Mouse (Mus musculus): ENCODE measurements at regions not wholly inside any gene's neighbourhood (a gene's known extent, or its start where the extent isn't known, plus 50 kb on each side); places are given as distances from the start of the nearest gene placed in this dataset.
A peak's percentile ranks its signal among the peaks of the same experiment; 100 is the strongest.

DNA sequence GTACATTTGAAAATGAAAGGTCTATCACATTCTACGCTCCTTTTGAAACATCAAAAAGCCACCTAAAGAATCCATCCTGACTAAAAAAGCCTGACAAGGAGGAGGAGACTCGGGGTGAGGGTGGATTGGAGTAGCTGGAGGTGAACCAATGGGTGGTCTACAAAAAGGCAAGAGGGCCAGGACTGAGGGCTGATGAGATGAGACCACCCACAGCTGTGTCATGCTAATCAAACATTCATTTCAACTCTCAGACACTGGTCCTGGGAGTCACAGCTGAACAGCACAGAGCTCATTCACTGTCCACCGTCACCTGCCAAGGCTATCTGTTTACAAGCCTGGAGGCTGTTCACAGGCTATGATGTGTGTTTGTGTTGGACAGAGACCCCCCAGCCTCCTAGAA, 244.3 kb upstream of the Slc7a11 start:
- H3K27ac ChIP-seq (replicated peaks): no peak overlapping the region
- no peaks in the 10 kb centered on the region for H3K9me3 ChIP-seq
- no peaks in the 10 kb centered on the region for H3K27me3 ChIP-seq (replicated peaks)
- ATAC-seq (ENCODE audit: extremely low read depth, insufficient number of reproducible peaks, low FRiP score, low TSS enrichment): no peak
- no peak overlapping the region for H3K4me3 ChIP-seq
- no peaks in the 10 kb centered on the region for H3K36me3 ChIP-seq
- H3K4me2 ChIP-seq: no peak overlapping the region
- no peak overlapping the region for H3K9ac ChIP-seq
- 42% methylated on average over 3 of the region's 3 CpGs for WGBS
- H3K4me1 ChIP-seq: no peaks in the 10 kb centered on the region

DNA sequence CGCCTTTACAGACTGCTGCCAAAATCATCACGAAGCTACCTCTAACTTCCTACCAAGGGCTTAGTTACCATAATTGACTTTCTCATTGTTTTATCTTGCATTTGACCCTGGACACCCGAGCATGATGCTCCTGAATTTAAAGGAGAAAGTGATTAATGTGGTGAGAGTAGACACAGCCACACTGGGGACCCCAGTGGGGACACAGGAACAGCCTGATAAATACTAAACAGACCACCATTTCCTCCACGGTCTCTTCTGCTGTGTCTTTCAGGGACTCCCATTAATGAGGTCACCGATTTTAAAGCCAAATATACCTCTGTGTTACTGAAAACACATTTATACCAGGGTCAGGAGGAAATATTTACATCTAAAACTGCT, 235.2 kb upstream of the Slc7a11 start:
- Histone ChIP-seq H3K9ac (no peak overlapping the region), H3K4me2 (peak overlapping the region; percentile 31; the same call in 1 of the 2 replicates), H3K27me3 (replicated peaks) (no peaks in the 10 kb centered on the region), H3K27ac (replicated peaks) (no peak overlapping the region), H3K36me3 (no peaks in the 10 kb centered on the region), H3K9me3 (no peaks in the 10 kb centered on the region), H3K4me1 (peaks cover 4% of the 10 kb centered on the region; the same call in 1 of the 2 replicates), H3K4me3 (no peak overlapping the region)
- no peak for ATAC-seq (ENCODE audit: extremely low read depth, insufficient number of reproducible peaks, low FRiP score, low TSS enrichment)
- 36% methylated on average over 5 of the region's 5 CpGs for WGBS

DNA sequence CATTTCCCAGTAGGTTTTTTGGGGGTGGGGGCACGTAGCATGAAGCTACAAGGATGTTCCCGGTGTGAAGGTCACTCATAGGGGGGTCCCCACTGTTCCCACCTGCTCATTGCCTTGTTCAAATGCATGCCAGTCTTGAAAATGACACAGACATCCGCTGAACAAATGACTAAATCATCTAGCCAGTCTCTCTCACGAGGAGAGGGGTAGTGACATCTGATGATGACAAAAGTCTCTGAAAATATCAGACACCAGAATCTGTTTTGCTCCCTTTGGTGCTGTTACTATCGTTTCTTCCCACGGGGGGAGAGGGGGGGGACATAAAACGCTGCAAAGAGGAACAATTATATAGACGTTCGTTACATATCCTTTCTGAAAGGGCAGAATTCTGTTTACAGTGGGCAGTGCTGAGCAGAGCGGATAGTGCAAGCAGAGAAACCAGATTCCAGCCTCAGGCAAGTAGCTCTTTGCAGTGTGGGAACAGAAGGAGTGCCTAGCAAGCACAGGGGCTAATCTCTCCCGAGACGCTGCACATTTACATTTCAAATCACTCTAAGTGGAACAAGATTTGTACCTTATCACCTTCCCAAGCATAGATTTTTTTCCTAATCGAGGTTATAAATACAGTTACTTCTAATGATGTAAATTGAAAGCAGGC, 234.7 kb upstream of the Slc7a11 start:
- Histone ChIP-seq H3K27me3 (replicated peaks) (no peaks in the 10 kb centered on the region), H3K36me3 (no peaks in the 10 kb centered on the region), H3K4me3 (no peak overlapping the region), H3K9me3 (no peaks in the 10 kb centered on the region), H3K4me2 (peak overlapping the region; percentile 31), H3K9ac (0 out of 2 replicates have a peak overlapping the region, but pooled peaks have one; percentile 21), H3K4me1 (peaks cover 4% of the 10 kb centered on the region; the same call in 1 of the 2 replicates), H3K27ac (replicated peaks) (0 out of 2 replicates have a peak overlapping the region, but pooled peaks have one; percentile 8)
- ATAC-seq (ENCODE audit: extremely low read depth, insufficient number of reproducible peaks, low FRiP score, low TSS enrichment): no peak
- WGBS: 43% methylated on average over 13 of the region's 13 CpGs

DNA sequence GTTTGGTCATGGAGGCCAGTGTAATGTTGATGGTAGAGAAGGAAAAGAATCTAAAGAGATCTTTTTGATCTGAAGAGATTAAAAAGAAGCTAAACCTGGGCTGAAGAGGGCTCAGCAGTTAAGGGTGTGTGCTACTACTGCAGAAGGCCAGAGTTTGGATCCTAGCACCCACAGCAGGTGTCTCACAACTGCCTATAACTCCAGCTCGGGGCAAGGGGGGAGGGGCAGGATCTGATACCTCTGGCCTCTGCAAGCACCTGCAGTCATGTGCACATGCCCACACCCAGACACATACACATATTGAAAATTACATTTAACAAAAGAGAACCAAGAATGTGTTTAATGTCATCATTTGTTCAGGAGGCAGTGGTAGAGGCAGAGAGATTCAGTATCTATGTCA, 232.4 kb upstream of the Slc7a11 start:
- no peak for ATAC-seq (ENCODE audit: extremely low read depth, insufficient number of reproducible peaks, low FRiP score, low TSS enrichment)
- H3K27me3 ChIP-seq (replicated peaks): no peaks in the 10 kb centered on the region
- no peak overlapping the region for H3K4me2 ChIP-seq
- no peak overlapping the region for H3K27ac ChIP-seq (replicated peaks)
- H3K4me3 ChIP-seq: no peak overlapping the region
- H3K9ac ChIP-seq: no peak overlapping the region
- WGBS: 67% methylated on average over 1 of the region's 1 CpGs
- H3K9me3 ChIP-seq: no peaks in the 10 kb centered on the region
- no peaks in the 10 kb centered on the region for H3K36me3 ChIP-seq
- H3K4me1 ChIP-seq: peaks cover 4% of the 10 kb centered on the region; the same call in 1 of the 2 replicates

DNA sequence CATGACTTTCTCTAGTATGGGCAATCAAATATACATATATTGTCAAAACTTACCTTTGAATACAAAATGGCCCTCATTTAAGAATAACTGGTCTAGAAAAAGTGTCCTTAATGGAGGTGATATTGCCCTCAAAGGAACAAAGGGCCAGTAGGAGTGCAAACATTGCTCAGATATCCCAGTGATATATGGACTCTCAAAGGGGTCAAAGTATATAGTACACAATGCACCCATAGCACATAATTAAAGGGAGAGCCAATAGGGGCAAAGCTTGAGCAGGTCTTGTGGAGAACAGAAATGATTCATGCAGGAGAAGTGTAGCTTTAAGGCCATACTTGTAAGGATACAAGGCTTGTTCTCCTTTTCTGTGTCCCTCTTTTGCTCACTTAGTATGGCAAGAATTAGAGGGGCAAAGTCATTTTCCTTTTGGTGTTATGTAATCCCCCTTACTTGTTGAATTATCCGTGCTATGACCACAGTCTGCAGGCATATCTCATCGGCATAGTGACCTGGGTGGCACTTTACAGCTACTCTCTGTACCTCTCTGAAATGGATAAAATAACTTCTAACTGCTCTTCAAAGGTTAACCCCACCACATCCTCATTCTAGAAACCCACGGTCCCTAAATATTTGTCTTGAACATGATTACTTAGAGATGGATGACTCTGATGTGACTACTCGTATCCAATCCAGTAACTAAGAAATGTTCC, 231.6 kb upstream of the Slc7a11 start:
- peaks cover 4% of the 10 kb centered on the region; the same call in 1 of the 2 replicates for H3K4me1 ChIP-seq
- H3K9me3 ChIP-seq: no peaks in the 10 kb centered on the region
- no peak for ATAC-seq (ENCODE audit: extremely low read depth, insufficient number of reproducible peaks, low FRiP score, low TSS enrichment)
- no peak overlapping the region for H3K9ac ChIP-seq
- no peak overlapping the region for H3K27ac ChIP-seq (replicated peaks)
- H3K4me2 ChIP-seq: no peak overlapping the region
- H3K27me3 ChIP-seq (replicated peaks): no peaks in the 10 kb centered on the region
- H3K36me3 ChIP-seq: no peaks in the 10 kb centered on the region
- WGBS: 72% methylated on average over 4 of the region's 4 CpGs
- no peak overlapping the region for H3K4me3 ChIP-seq

DNA sequence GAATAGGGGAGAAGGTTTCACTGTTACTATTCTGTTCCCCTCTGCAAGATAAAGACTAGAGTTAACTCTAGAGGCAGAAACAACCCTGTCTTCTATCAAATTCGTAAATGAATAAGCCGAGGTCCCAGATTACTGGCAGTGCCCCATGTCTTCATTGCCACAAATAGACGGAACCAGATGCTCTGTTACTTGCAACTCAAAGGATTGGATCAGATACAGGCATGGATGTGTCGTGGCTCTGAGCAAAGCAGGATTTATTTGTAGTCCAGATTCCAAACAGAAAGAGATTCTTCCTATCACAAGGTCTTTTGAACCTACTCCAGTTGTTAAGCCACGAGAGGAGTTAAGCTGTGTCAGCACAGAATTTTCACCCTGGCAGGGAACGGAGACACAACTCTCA, 221.9 kb upstream of the Slc7a11 start:
- H3K9me3 ChIP-seq: no peaks in the 10 kb centered on the region
- no peaks in the 10 kb centered on the region for H3K27me3 ChIP-seq (replicated peaks)
- H3K4me1 ChIP-seq: peaks cover 5% of the 10 kb centered on the region
- 31% methylated on average over 6 of the region's 6 CpGs for WGBS
- H3K27ac ChIP-seq (replicated peaks): no peak overlapping the region
- no peak overlapping the region for H3K4me3 ChIP-seq
- H3K9ac ChIP-seq: no peak overlapping the region
- no peak overlapping the region for H3K4me2 ChIP-seq
- ATAC-seq (ENCODE audit: extremely low read depth, insufficient number of reproducible peaks, low FRiP score, low TSS enrichment): no peak
- H3K36me3 ChIP-seq: no peaks in the 10 kb centered on the region

DNA sequence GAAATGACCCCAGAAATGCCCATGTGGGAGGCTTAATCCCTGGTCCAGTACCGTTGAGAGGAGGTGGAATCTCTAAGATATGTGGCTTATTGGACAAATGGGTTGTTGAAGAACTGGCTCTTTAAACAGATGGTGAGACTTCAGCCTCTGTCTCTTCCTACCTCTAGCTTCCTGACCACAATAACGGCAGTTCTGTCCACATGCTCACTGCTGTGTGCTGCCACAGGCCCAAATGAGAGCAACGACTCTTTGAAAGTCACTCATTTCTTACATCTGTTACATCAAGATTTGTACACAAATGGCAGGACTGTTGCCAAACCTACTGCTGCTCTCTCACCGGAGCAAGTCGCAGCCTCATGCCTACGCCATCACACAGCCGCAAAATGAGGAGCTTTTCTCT, 217.6 kb upstream of the Slc7a11 start:
- no peak for ATAC-seq (ENCODE audit: extremely low read depth, insufficient number of reproducible peaks, low FRiP score, low TSS enrichment)
- H3K9me3 ChIP-seq: no peaks in the 10 kb centered on the region
- 72% methylated on average over 7 of the region's 7 CpGs for WGBS
- peaks cover 5% of the 10 kb centered on the region for H3K4me1 ChIP-seq
- H3K9ac ChIP-seq: no peak overlapping the region
- H3K4me3 ChIP-seq: no peak overlapping the region
- H3K27me3 ChIP-seq (replicated peaks): no peaks in the 10 kb centered on the region
- no peaks in the 10 kb centered on the region for H3K36me3 ChIP-seq
- H3K4me2 ChIP-seq: no peak overlapping the region
- no peak overlapping the region for H3K27ac ChIP-seq (replicated peaks)

DNA sequence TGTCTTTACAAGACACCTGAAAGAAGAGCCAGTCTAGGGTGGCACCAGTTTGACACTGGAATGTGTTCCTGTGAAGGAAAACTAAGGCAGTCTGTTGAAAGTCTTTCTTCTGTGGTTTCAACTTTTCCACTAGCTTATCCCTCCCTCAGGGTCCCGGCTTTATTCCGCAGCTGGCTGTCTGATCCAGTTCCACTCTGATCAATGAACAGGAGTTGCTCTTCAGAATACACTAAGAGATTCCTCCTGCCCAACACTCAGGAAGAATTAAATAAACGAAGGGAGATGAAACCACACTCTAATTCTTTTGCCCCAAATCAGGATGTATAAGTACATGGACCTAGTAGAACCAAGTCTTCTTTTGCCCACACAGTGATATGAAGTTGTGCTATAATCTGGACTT, 217.2 kb upstream of the Slc7a11 start:
- Histone ChIP-seq H3K36me3 (no peaks in the 10 kb centered on the region), H3K4me3 (no peak overlapping the region), H3K4me2 (no peak overlapping the region), H3K9me3 (no peaks in the 10 kb centered on the region), H3K27me3 (replicated peaks) (no peaks in the 10 kb centered on the region), H3K4me1 (peaks cover 4% of the 10 kb centered on the region), H3K9ac (no peak overlapping the region), H3K27ac (replicated peaks) (no peak overlapping the region)
- no peak for ATAC-seq (ENCODE audit: extremely low read depth, insufficient number of reproducible peaks, low FRiP score, low TSS enrichment)
- 78% methylated on average over 3 of the region's 3 CpGs for WGBS

DNA sequence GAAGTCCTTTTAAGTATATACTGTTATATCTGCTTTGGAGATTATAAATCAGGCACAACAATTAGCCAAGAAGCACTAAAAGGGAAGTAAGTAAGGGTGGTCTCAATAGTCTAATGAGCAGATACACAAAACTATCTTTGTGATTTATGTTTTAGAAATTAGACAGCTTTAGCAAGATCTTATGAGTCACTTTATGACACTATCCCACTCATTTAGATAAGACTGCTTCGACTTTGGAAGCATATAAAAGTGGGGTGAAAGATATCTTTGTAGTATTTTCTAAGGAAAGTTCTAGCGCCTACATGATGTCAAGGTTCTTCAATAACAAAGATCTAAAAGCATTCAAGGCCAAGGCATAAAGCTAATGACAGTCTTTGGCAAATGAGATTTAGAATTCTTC, 214.5 kb upstream of the Slc7a11 start:
- Histone ChIP-seq H3K4me2 (no peak overlapping the region), H3K9ac (no peak overlapping the region), H3K27ac (replicated peaks) (no peak overlapping the region), H3K27me3 (replicated peaks) (no peaks in the 10 kb centered on the region), H3K4me1 (no peaks in the 10 kb centered on the region), H3K36me3 (no peaks in the 10 kb centered on the region), H3K9me3 (no peaks in the 10 kb centered on the region), H3K4me3 (no peak overlapping the region)
- 60% methylated on average over 2 of the region's 2 CpGs for WGBS
- ATAC-seq (ENCODE audit: extremely low read depth, insufficient number of reproducible peaks, low FRiP score, low TSS enrichment): no peak

DNA sequence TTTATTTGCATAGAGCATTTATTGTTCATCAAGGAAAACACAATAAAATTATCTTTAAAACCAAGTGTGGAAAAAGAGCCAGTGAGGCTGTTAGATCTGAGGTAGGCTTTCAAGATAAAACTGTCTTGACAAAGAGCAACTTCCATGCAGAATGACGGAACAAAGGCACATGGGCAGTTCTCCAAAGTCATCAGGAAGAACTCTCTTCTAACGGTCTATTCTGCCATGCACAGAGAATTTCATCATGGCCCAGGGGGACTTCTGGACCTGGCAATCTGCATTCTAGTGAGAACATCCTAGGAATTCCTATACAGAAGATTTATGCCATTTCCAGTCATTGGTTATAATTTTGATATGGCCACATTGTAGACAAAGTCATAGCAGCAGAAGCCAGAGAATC, 211.0 kb upstream of the Slc7a11 start:
- Histone ChIP-seq H3K4me1 (no peaks in the 10 kb centered on the region), H3K4me3 (no peak overlapping the region), H3K27ac (replicated peaks) (no peak overlapping the region), H3K27me3 (replicated peaks) (no peaks in the 10 kb centered on the region), H3K9me3 (no peaks in the 10 kb centered on the region), H3K4me2 (no peak overlapping the region), H3K9ac (no peak overlapping the region), H3K36me3 (no peaks in the 10 kb centered on the region)
- no peak for ATAC-seq (ENCODE audit: extremely low read depth, insufficient number of reproducible peaks, low FRiP score, low TSS enrichment)
- 43% methylated on average over 2 of the region's 2 CpGs for WGBS

DNA sequence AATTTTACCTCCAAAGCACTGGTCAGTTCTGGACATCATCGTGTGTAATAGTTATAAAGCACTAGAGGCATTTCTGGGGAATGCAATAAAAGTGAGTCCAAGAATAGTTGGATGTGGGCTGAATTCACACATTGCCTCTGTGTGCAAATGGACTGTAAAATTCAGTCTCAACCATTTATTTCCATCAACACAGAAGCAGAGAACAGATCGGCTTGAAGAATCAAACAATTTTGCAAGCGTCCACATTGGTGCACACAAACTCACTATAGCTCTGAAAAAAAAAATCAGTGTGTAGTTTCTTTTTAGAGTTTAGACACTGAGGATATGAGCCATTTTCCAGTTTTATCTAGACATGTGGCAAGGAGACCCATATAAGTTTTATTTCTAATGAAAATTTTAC, 208.9 kb upstream of the Slc7a11 start:
- Histone ChIP-seq H3K4me3 (no peak overlapping the region), H3K4me2 (no peak overlapping the region), H3K4me1 (no peaks in the 10 kb centered on the region), H3K9me3 (no peaks in the 10 kb centered on the region), H3K9ac (no peak overlapping the region), H3K27me3 (replicated peaks) (no peaks in the 10 kb centered on the region), H3K27ac (replicated peaks) (no peak overlapping the region), H3K36me3 (no peaks in the 10 kb centered on the region)
- no peak for ATAC-seq (ENCODE audit: extremely low read depth, insufficient number of reproducible peaks, low FRiP score, low TSS enrichment)
- 89% methylated on average over 3 of the region's 3 CpGs for WGBS

DNA sequence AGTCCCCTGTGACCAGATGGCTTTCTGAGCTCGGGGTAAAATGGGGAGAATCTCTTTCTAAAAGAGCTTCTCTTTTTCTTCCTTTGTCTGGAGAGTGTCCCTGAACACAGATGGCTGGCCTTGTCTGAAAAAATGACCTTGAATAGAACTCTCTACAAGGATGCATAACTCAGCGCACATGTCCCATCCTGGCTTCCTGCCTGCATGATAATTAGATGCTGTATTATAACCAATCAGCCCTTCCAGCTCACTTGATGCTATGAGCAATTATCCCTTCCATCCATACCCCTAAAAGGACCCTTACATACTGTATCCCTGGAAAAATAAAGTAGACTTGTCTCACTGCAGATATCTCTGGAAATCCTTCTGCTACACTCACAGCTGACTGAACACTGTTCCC, 199.7 kb upstream of the Slc7a11 start:
- no peak for ATAC-seq (ENCODE audit: extremely low read depth, insufficient number of reproducible peaks, low FRiP score, low TSS enrichment)
- H3K27ac ChIP-seq (replicated peaks): no peak overlapping the region
- no peaks in the 10 kb centered on the region for H3K4me1 ChIP-seq
- H3K4me2 ChIP-seq: no peak overlapping the region
- H3K4me3 ChIP-seq: no peak overlapping the region
- no peaks in the 10 kb centered on the region for H3K9me3 ChIP-seq
- H3K9ac ChIP-seq: no peak overlapping the region
- no peaks in the 10 kb centered on the region for H3K27me3 ChIP-seq (replicated peaks)
- H3K36me3 ChIP-seq: no peaks in the 10 kb centered on the region
- WGBS: 69% methylated on average over 2 of the region's 2 CpGs
